Mouse (Mus musculus) erythroid progenitor cell, adult 5-6 weeks (primary cell): Measurements from ENCODE around the gene Arhgef39. TPM values are rescaled to one million over a fixed set of nuclear protein-coding genes. Genes with fewer than 3 reads are reported as not detected.
"Not testable (repeated sequence)": the region's sequence is repeated elsewhere in the genome, so short reads cannot be mapped to it uniquely, and the experiment has no call there.

Source experiments
- ATAC-seq: replicated peaks from 2 replicates; pipeline ENCODE4 v1.8.0; 2016; ENCODE audit warnings: moderate number of reproducible peaks, mild to moderate bottlenecking, moderate TSS enrichment, inconsistent platforms; ENCODE audit not compliant: poor library complexity, low FRiP score, severe bottlenecking
- total RNA-seq, 2 experiments: library from RNA; stranded (forward) in 1 of 2; stranded (reverse) in 1 of 2; fragments of 150-400 nt in 1 of 2; fragments of 186-747, 209-891 nt in 1 of 2; gene quantifications; 2 replicates each; pipeline versions ENCODE4 v1.2.3 to v1.2.4; 2015 to 2017; ENCODE audit warnings: low replicate concordance in 2 of 2

Arhgef39 gene
- total RNA-seq, 2 experiments from 2014 or later = 202 to 233 TPM

- no peak for ATAC-seq
Measured at GRCm38 (mm10) chr4:43509109-43509508, 9.6 kb upstream of the Arhgef39 start.

GRCm38 (mm10) chr4:43508666-43508997 lies 9.1 kb upstream of the Arhgef39 start:
- ATAC-seq = peak; percentile 58; the same call in 1 of the 2 replicates

GRCm38 (mm10) chr4:43507938-43508665 lies 8.6 kb upstream of the Arhgef39 start:
- 0 out of 2 replicates have a peak, but pooled peaks have one; percentile 6 for ATAC-seq

GRCm38 (mm10) chr4:43506536-43507185 lies 7.2 kb upstream of the Arhgef39 start, which contains the start of gene Car9:
Gene Car9, plus strand, starts transcription at chr4:43506966.
- no peak for ATAC-seq

- no peak for ATAC-seq
Measured at GRCm38 (mm10) chr4:43506074-43506473, 6.6 kb upstream of the Arhgef39 start.

GRCm38 (mm10) chr4:43504269-43504668 lies 4.8 kb upstream of the Arhgef39 start:
- no peak for ATAC-seq

GRCm38 (mm10) chr4:43503506-43503905 lies 4.0 kb upstream of the Arhgef39 start:
- no peak for ATAC-seq

GRCm38 (mm10) chr4:43503041-43503440 lies 3.5 kb upstream of the Arhgef39 start:
- ATAC-seq = no peak

GRCm38 (mm10) chr4:43498983-43499382 lies 512 bp downstream of the Arhgef39 start:
- ATAC-seq = peak; percentile 82

- no peak for ATAC-seq
Measured at GRCm38 (mm10) chr4:43497946-43498345, 1.5 kb downstream of the Arhgef39 start.

- ATAC-seq = no peak
Measured at GRCm38 (mm10) chr4:43497405-43497804, 2.1 kb downstream of the Arhgef39 start.

GRCm38 (mm10) chr4:43496587-43496986 lies 2.9 kb downstream of the Arhgef39 start:
- ATAC-seq = no peak

- ATAC-seq = no peak
Measured at GRCm38 (mm10) chr4:43493846-43494240, 5.7 kb downstream of the Arhgef39 start.

GRCm38 (mm10) chr4:43493186-43493845 lies 6.2 kb downstream of the Arhgef39 start:
- peak; percentile 81 for ATAC-seq

GRCm38 (mm10) chr4:43492821-43493185 lies 6.7 kb downstream of the Arhgef39 start, which contains the start of gene Ccdc107:
Gene Ccdc107, plus strand, starts transcription at chr4:43492900.
- peak; percentile 91 for ATAC-seq

- ATAC-seq = no peak
Measured at GRCm38 (mm10) chr4:43492101-43492820, 7.2 kb downstream of the Arhgef39 start.

- peak; percentile 22 for ATAC-seq
Measured at GRCm38 (mm10) chr4:43490801-43491200, 8.7 kb downstream of the Arhgef39 start.

GRCm38 (mm10) chr4:43489611-43490010 lies 9.9 kb downstream of the Arhgef39 start:
- no peak for ATAC-seq

- ATAC-seq = not testable (repeated sequence)
Measured at GRCm38 (mm10) chr4:43485666-43486065, 13.8 kb downstream of the Arhgef39 start.

GRCm38 (mm10) chr4:43483535-43484091 lies 15.9 kb downstream of the Arhgef39 start, which contains the start of gene Sit1:
Gene Sit1, minus strand, starts transcription at chr4:43483734.
- ATAC-seq = no peak
